Mouse (Mus musculus): ENCODE measurements at regions not wholly inside any gene's neighbourhood (a gene's known extent, or its start where the extent isn't known, plus 50 kb on each side); places are given as distances from the start of the nearest gene placed in this dataset.

DNA sequence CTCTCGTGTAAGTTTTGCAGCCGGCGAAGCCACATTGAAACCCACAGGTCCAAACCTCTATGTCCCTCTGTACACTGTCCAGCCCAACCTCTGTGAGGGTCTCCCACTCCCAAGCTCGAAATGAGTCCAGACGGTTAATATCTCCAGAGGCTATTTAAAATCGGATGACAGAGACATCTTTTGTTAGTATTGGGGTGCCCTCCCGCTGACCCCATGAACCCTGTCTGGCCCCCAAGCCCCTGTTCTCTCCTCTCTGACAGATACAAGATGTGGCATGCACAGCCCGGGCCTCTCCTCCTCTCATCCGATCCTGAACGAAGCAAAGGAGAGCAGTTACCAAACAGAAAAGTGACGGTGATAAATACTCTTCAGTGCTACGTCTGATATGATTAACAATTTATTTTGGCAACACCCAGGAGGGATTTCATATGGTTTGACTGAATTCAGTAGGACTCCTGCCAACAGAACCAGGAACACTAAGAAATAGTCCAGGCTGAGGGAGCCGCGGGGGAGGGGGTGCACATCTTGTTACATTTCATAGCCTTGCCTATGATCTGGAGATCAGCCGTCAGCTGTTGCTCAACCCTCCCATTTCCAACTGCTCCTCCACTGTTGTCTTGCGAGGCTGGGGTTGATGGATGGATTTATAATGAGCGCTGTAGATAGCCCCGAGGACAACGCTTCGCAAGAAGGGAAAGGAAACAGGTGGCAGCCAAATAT lies 266.6 kb upstream of the Klf3 start:
- peak; percentile 61 for DNase-seq

DNA sequence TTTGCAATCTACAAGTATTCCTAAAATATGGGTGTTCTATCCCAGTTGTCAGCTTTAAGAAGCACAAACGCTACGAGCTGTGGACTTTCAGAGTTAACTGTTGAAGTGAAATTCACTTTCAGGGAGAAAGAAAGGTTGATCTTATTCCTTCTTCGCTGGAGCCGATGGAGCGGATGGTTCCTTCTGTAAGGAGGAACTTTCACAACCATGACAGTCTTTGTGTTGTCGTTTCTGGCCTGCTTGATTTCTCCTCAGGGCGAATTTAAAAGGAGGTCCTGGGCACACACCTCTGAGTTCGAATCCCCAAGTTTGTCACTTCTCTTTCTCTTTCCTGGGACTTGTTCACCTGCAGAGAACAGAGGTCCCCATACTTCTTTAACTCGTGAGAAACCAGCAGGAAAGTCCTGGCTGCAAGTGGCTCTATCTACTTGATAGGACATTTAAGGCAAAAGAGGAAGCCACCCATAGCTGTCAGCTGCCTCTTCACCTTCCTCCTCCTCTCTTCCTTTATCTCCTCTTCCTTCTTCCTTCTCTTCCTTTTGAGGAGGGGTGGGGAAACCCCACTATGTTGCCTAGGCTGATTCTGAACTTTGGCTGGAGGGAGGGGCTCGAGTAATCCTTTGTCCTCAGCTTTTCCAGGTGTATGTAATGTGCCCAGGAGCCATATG lies 265.9 kb upstream of the Klf3 start:
- no peak for DNase-seq

DNA sequence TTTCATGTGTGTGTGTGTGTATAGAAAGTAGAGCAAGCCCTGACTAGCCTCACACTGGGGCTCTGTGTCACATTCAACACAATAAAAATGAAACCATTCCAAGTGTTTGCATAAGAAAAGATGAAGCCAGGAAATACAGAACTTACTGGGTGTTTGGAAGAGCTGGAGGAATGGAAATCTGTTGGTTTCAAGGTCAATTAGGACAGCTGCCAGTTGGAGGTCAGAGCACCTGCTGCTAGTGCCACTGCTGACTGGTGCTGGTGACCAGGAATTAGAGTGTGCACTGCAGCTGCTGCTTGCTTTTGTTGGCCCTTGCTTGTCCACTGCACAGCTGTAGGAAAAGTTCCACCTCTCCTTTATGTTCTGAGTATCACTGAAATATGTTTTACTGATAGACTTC lies 261.4 kb upstream of the Klf3 start:
- no peak for DNase-seq

GRCm38 (mm10) chr5:64555931-64556330 lies 247.3 kb upstream of the Klf3 start:
- DNase-seq = no peak

DNA sequence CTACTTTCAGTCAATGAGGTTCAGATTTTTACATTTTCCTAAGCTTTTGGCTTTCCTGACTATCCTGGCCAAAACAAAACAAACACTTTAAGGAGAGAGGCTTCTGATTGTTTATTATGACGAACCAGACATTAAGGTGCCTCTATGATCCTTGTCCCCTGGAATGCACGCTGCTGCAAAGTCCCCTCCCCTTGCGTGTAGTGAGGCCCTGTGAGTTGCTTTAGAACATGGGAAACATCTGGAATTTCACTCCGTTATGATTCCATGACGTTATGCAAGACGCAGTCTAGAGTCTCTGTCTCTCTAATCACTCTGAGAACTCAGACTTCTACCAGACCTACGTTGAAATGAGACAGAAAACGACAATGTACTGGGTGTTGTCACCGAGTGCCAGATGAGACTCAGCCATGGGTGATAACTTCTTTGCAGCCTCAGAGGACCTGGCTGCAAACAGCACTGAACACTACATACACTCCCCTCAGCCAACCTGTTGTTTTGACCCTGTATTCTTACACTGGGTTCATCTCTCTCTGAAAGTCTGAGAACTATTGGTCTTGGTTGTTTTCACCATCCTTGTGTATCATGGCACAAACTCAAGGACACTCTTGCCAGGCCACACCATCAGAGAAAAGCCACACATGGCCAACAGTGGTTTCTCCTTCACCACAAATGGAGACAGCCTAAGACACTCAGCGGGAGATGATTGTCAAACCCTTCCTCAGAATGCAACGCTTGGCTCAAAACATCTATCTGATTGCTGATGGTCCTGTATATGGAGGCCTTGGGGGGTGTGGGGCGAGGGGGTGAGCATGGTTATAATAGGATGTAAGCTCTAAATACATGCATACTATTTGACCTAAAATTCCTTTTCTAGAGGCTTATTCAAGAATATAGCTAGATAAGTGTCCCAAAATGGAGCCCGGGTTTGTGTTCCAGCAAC lies 236.5 kb upstream of the Klf3 start:
- DNase-seq = no peak

GRCm38 (mm10) chr5:64567813-64568212 lies 235.4 kb upstream of the Klf3 start:
- no peak for DNase-seq

DNA sequence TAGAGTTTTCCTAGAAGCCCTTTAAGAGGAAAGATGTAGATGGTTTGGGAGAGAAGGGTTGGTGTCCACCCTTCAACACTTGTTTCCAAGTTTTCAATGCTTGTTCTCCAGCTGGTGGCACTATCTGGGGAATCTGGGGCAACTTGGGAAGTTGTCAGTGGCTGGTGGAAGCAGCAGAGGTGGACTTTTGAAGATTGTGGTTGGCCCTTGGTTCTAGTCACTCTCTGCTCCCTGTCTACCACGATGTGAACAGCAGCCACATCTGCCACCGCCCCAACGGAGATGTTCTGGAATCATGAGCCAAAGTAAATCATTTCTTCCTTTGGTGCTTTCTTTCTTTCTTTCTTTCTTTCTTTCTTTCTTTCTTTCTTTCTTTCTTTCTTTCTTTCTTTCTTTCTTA lies 234.9 kb upstream of the Klf3 start:
- DNase-seq = no peak

DNA sequence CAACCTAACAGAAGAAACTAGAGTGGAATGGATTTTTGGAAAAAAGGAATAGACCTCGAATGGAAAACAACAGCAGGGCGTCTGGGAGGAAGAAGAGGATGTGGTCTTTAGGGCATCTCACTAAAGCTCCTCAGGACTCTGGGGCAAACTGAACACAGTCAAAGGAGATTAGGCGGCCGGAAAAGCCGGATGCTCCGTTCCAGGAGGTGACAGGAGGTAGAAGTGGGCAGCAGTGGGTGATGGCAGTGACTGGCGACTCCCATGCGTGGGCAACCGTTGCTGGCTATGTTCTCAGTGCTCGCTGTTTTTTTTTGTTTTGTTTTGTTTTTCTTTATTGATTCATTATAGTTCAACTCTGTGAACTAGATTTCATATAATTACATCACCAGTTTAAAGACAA lies 228.8 kb upstream of the Klf3 start:
- DNase-seq = no peak

GRCm38 (mm10) chr5:64575896-64576295 lies 227.3 kb upstream of the Klf3 start:
- DNase-seq = no peak

DNA sequence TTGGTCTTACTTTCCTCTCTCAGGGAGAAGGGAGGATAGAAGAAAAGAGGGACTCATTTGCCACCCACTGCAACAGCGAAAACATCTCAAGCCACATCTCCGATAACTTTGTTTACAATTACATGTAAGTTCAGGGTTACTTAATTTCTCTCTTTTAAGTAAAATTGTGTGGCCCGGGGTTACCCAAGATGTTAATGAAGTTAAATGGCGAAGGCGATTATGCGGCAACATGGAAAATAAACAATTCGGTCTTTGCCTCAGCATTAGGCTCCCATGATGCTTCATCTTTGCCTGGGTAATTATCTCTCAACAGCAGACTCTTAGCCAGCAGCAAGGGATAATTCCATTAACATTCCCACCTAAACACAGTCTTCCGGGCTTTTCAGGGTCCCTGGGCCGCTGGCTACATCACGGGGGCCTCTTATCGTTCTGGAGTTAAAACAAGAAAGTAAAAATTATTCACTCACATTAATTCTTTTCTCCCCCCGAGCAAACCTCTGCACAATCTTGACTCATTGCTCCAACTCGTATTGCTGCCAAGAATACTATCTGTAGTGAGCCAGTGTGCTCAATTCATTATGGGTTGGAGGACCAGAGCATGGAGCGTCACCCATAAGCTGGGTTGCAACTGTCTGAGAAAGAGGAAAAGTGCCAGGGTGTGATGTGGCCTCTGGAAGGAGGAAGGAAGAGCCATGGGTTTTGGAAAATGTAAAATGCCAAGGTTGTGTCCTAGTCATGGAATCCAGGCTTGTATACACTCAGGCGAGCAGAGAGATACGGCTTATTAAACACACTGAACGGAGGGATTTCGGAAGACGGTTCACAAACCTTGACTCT lies 226.5 kb upstream of the Klf3 start:
- peak; percentile 72 for DNase-seq

- DNase-seq = no peak
Observed at GRCm38 (mm10) chr5:64577424-64577823, 225.8 kb upstream of the Klf3 start.

- DNase-seq = no peak
Observed at GRCm38 (mm10) chr5:64578536-64578935, 224.7 kb upstream of the Klf3 start.

- peak; percentile 13 for DNase-seq
Observed at GRCm38 (mm10) chr5:64579086-64579485, 224.1 kb upstream of the Klf3 start.

GRCm38 (mm10) chr5:64579494-64580339 lies 223.5 kb upstream of the Klf3 start:
- peak; percentile 80 for DNase-seq

- DNase-seq = peak; percentile 29
Observed at GRCm38 (mm10) chr5:64580340-64580723, 222.9 kb upstream of the Klf3 start.

DNA sequence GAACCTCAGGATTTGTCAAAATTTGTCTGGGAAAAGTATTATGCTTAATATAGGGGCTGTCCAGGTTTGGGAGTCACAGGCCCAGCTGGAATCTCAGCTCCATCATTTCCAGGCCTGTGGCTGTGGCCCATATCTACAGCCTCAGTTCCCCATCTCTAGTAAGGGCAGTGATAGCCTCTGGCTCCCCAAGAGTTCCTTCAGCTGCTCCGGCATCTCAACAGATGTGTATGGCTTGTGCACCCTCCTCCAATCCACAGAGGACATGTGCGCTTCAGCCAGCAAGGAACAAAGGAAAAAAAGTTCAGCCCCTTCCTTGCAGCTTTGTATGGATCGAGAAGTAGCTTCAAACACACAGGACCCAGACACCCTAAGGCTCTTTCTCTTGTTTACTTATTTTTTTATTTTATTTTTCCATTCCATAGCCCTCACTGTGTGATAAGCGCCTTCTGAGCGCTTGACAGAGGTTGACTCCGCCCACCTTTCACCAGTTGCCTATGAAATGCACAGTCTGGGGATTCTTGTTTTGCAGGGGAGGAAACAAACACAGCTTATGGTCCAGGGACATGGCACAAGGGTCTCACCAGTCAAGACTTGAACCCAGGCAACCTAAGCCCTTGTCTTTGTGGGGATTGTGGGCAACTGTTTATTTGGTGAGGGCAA lies 222.3 kb upstream of the Klf3 start:
- DNase-seq = no peak

GRCm38 (mm10) chr5:64581461-64581860 lies 221.7 kb upstream of the Klf3 start:
- peak; percentile 20 for DNase-seq

GRCm38 (mm10) chr5:64582031-64582430 lies 221.2 kb upstream of the Klf3 start:
- no peak for DNase-seq

GRCm38 (mm10) chr5:64584308-64584707 lies 218.9 kb upstream of the Klf3 start:
- no peak for DNase-seq

GRCm38 (mm10) chr5:64585076-64585786 lies 218.0 kb upstream of the Klf3 start:
- no peak for DNase-seq
